Mouse (Mus musculus): ENCODE data around the gene Rps7.

DNA sequence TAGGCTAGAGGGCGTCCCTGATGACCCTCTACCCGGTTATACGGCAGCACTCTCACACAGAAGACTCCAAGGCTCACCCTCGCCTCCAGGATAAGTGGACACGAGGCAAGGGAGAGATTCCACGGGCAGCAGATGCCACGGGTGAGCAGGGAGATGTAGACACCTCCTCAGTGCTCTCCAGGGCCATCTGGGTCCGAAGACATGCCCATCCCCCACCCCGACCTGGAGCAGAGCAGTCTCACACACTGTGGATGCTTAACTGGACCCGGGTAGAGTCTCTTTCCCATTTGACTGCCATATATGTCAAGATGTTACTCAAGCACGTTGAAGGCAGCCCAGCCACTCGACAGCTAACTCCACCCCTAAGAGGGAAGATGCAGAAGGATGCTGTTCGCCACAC, 45.3 kb downstream of the Rps7 start:
- no peak for TF ChIP-seq POLR2A (IDR thresholded peaks at IDR 0.05; ENCODE audit: insufficient read depth, low read depth, low read length)
- no peak for TF ChIP-seq CTCF (IDR thresholded peaks at IDR 0.05; ENCODE audit: insufficient read depth, low read depth, low read length)

Measured in olfactory bulb, adult 2 months (tissue).